Mouse (Mus musculus) G1E (cell line): ENCODE results near the gene Scgb1a1.

Source experiments
- CTCF ChIP-seq: IDR thresholded peaks from 2 replicates; pipeline ENCODE4 v1.5.1; 2012; ENCODE audit warnings: low read depth, low read length, inconsistent platforms, mixed read lengths
- GATA1 ChIP-seq: IDR thresholded peaks from 2 replicates; pipeline ENCODE4 v1.6.1; 2012; ENCODE audit warnings: borderline replicate concordance, low read length, inconsistent platforms, mixed read lengths
- POLR2AphosphoS5 ChIP-seq: IDR thresholded peaks from 2 replicates; pipeline ENCODE4 v1.6.1; 2012; ENCODE audit warnings: low read depth, low read length, inconsistent platforms; ENCODE audit not compliant: insufficient replicate concordance
- TAL1 ChIP-seq: conservative IDR thresholded peaks from 2 replicates; pipeline ENCODE4 v1.6.1; 2012; ENCODE audit warnings: low read depth, low read length, inconsistent platforms, mixed read lengths

DNA sequence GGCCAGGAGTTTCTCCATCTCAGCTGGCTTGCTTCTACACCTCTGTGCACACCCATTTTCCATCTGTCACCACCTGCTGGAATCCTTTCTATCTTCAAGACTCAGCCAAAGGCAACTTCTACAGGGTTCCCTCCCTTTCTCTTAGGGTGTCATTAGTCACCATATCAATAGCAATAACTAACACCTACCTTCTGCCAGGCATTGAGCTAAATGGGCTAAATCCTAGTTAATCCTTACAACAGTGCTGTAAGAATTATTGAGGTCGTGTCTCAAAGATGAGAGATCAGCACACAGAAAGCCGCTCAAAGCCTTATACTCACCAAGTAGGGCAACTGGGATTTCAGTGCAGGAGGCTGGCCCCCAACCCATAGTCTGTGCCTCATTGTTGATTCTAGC is 13.3 kb upstream of the Scgb1a1 start:
- TF ChIP-seq CTCF (no peak), POLR2AphosphoS5 (no peak), GATA1 (no peak), TAL1 (no peak)
